Mouse (Mus musculus) midbrain, embryonic 12.5 days (tissue): ENCODE measurements around the gene Gm4907. TPM values are rescaled to one million over a fixed set of nuclear protein-coding genes. Genes with fewer than 3 reads are reported as not detected.
"Not testable (repeated sequence)": the region's sequence is repeated elsewhere in the genome, so short reads cannot be mapped to it uniquely, and the experiment has no call there.

ENCODE experiments used
- ATAC-seq: fragments of 200-750 bp; cut with Nextera tagmentation; 2 replicates; pipeline ENCODE4 v1.8.0; 2017; ENCODE audit warnings: low read depth, moderate TSS enrichment, moderate library complexity; ENCODE audit not compliant: low FRiP score
- H3K27ac ChIP-seq: fragments of 300-500 bp; sonication (generic); replicated peaks from 2 replicates; pipeline ENCODE4 v1.5.1; 2016; ENCODE audit warnings: mild to moderate bottlenecking
- H3K27me3 ChIP-seq: fragments of 300-500 bp; sonication (generic); 2 replicates; pipeline ENCODE4 v1.6.1; 2016; ENCODE audit warnings: mild to moderate bottlenecking
- H3K36me3 ChIP-seq: fragments of 300-500 bp; sonication (generic); 2 replicates; pipeline ENCODE4 v1.6.1; 2016
- H3K4me1 ChIP-seq: fragments of 300-500 bp; sonication (generic); 2 replicates; pipeline ENCODE4 v1.6.1; 2016
- H3K4me2 ChIP-seq: fragments of 300-500 bp; sonication (generic); replicated peaks from 2 replicates; pipeline ENCODE4 v1.6.1; 2016; ENCODE audit warnings: mild to moderate bottlenecking, moderate library complexity
- H3K4me3 ChIP-seq: fragments of 300-500 bp; sonication (generic); 2 replicates; pipeline ENCODE4 v1.5.1; 2016; ENCODE audit warnings: mild to moderate bottlenecking
- H3K9ac ChIP-seq: fragments of 300-500 bp; sonication (generic); replicated peaks from 2 replicates; pipeline ENCODE4 v1.6.1; 2016; ENCODE audit warnings: mild to moderate bottlenecking, moderate library complexity
- H3K9me3 ChIP-seq: fragments of 300-500 bp; sonication (generic); 2 replicates; pipeline ENCODE4 v1.6.1; 2016; ENCODE audit warnings: mild to moderate bottlenecking
- WGBS: fragments of 180-500 bp; shearing (Covaris S2); methylation state at CpG from one replicate; pipeline ENCODE4 v1.1.7; 2016; 5-methylcytosine and 5-hydroxymethylcytosine counted together
- polyA plus RNA-seq: library from polyadenylated mRNA; unstranded; fragments of >200 nt; fragmentation: Nextera tagmentation; extraction: Ambion mirVana; gene quantifications from 2 replicates; pipeline ENCODE4 v1.2.1, GENCODE M21; 2016

The Gm4907 gene
- polyA plus RNA-seq: not detected in 2 replicates

DNA sequence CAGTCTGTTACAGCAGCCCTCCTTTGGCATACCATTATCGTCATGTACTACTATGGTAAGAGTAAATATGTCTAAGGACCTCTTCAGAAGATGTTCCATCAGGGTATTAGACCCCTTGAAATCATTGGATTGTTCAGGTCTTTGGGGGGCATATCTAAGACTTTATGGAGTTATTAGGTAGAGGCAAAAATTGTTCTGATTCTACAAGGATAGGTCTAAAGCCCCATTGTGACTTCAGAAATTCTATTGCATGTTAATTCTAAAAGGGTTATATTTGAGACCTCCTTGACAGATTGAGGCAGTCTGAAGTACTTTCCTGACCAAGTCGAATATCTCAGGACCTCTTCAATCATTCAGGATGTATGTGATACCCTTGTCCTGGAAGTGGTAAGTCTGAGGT lies at the start of gene Gm4907:
Gene Gm4907, plus strand, starts transcription at position 301 of the 400 bp plus-strand sequence.
- not testable (repeated sequence) for ATAC-seq, H3K36me3 ChIP-seq, H3K4me3 ChIP-seq, H3K4me2 ChIP-seq, H3K9me3 ChIP-seq, H3K4me1 ChIP-seq, H3K27me3 ChIP-seq, H3K27ac ChIP-seq, H3K9ac ChIP-seq
- 66% methylated on average over 2 of the region's 2 CpGs for WGBS

DNA sequence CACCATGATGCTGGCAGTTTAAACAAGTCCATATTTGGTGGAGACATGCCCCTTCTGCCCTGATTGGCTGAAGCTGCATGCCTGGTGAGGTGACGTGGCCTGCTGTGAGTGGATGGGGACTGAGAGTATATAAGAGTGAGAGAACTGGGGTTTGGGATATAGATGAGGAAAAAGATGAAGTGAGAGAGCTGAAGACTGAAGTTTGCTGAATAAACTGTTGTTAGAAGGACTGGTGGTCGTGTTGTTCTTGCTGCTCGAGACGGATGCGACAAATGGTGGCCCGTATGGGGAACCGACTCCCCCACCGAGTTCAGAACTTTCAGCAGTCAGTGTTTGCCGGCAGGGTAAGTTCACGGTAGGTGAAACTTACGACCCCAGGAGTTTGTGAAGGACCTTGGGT lies 48.6 kb upstream of the Gm4907 start:
- H3K4me3 ChIP-seq, H3K9ac ChIP-seq, H3K4me1 ChIP-seq, ATAC-seq, H3K9me3 ChIP-seq, H3K27ac ChIP-seq, H3K36me3 ChIP-seq, H3K4me2 ChIP-seq, H3K27me3 ChIP-seq: not testable (repeated sequence)
- 90% methylated on average over 11 of the region's 11 CpGs for whole genome bisulfite sequencing

DNA sequence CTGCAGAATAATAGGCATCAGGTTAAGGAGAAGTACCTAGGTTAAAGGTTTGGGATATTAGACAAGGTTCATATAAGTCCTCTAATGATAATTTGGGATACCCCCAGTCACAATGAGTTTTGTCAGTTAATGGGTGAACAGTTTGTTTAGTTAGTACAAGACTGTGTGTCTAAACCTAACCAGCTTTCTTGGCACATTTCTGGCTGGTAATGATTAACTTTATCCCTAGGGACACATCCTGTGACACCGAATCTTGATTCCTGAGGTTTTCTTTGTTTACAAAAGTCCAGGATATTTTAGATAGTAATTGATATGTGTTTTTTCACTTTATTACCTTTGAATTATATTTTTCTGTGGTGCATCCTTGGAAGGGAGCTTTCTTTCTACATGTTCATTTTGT lies 41.4 kb upstream of the Gm4907 start:
- no peaks in the 10 kb centered on the region for H3K4me1 ChIP-seq

DNA sequence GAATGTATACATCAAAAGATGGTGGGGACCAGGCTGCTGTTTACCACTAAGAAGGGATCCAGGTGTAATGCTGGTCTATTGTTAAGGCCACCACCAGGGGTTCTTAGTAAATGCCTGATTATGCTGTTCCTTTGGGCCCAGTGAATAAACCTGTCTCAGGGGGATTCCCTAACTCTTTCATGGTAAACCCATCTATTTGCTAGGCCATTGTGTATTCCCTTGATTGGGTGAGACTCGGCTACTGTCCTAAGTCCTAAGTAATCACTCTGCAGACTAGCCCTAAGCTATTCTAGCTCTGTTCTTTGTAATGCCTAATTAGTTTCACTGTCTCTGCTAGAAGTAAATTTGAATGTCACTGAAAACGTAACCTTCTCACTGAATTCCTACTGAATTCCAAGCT lies 71.8 kb downstream of the Gm4907 start:
- ATAC-seq: no peak
- Histone ChIP-seq H3K4me2 (no peak overlapping the region), H3K4me3 (no peak overlapping the region), H3K27me3 (no peaks in the 10 kb centered on the region), H3K4me1 (no peaks in the 10 kb centered on the region), H3K9me3 (no peaks in the 10 kb centered on the region), H3K36me3 (no peaks in the 10 kb centered on the region), H3K9ac (no peak overlapping the region), H3K27ac (no peak overlapping the region)
- 57% methylated on average over 2 of the region's 2 CpGs for WGBS

More for the DNA sequence above, 41.4 kb upstream of the Gm4907 start:
- Histone ChIP-seq H3K9me3 (no peaks in the 10 kb centered on the region), H3K27me3 (no peaks in the 10 kb centered on the region), H3K4me2 (no peak overlapping the region), H3K9ac (no peak overlapping the region), H3K4me3 (no peak overlapping the region), H3K36me3 (no peaks in the 10 kb centered on the region), H3K27ac (no peak overlapping the region)
- no peak for ATAC-seq
- WGBS: 92% methylated on average over 1 of the region's 1 CpGs

Other genes starting within 250 kb of the Gm4907 start
- gene Wdr44, start 189.5 kb upstream of the Gm4907 start, polyA plus RNA-seq: 8.8 and 9.3 TPM in 2 replicates
- not detected in 2 replicates for gene Gm4985, start 76.4 kb downstream of the Gm4907 start, polyA plus RNA-seq